Mouse (Mus musculus) stomach, embryonic 14.5 days (tissue): ENCODE results near the gene Rab11fip5. TPM values are rescaled to one million over a fixed set of nuclear protein-coding genes. Genes with fewer than 3 reads are reported as not detected.

Experiments used
- ATAC-seq: fragments of 200-750 bp; cut with Nextera tagmentation; 2 replicates; pipeline ENCODE4 v1.8.0; 2017; ENCODE audit warnings: low read depth, moderate TSS enrichment; ENCODE audit not compliant: insufficient number of reproducible peaks, insufficient read depth, low FRiP score
- H3K27ac ChIP-seq: fragments of 300-500 bp; sonication (generic); 2 replicates; pipeline ENCODE4 v1.5.1; 2014; ENCODE audit warnings: mild to moderate bottlenecking, low read length, moderate library complexity, mixed read lengths
- H3K27me3 ChIP-seq: fragments of 300-500 bp; sonication (generic); 2 replicates; pipeline ENCODE4 v1.6.1; 2014; ENCODE audit warnings: low read length, control low read depth, mixed read lengths; ENCODE audit not compliant: control insufficient read depth, insufficient read depth
- H3K36me3 ChIP-seq: fragments of 300-500 bp; sonication (generic); 2 replicates; pipeline ENCODE4 v1.6.1; 2014; ENCODE audit warnings: mild to moderate bottlenecking, control low read depth, low read length, moderate library complexity, mixed read lengths; ENCODE audit not compliant: control insufficient read depth, insufficient read depth
- H3K4me1 ChIP-seq: fragments of 300-500 bp; sonication (generic); 2 replicates; pipeline ENCODE4 v1.6.1; 2014; ENCODE audit warnings: low read length, control low read depth, mixed read lengths; ENCODE audit not compliant: control insufficient read depth, insufficient read depth
- H3K4me2 ChIP-seq: fragments of 300-500 bp; sonication (generic); replicated peaks from 2 replicates; pipeline ENCODE4 v1.6.1; 2014; ENCODE audit warnings: low read depth, low read length, control low read depth
- H3K4me3 ChIP-seq: fragments of 300-500 bp; sonication (generic); 2 replicates; pipeline ENCODE4 v1.5.1; 2014; ENCODE audit warnings: low read depth, low read length, control low read depth
- H3K9ac ChIP-seq: fragments of 300-500 bp; sonication (generic); replicated peaks from 2 replicates; pipeline ENCODE4 v1.6.1; 2014; ENCODE audit warnings: low read depth, mild to moderate bottlenecking, control low read depth, low read length, moderate library complexity, mixed read lengths
- H3K9me3 ChIP-seq: fragments of 300-500 bp; sonication (generic); 2 replicates; pipeline ENCODE4 v1.6.1; 2016; ENCODE audit warnings: low read depth, low read length, control low read depth; ENCODE audit not compliant: control insufficient read depth
- WGBS: fragments of 180-500 bp; shearing (Covaris S2); extraction: QIAGEN DNeasy Blood & Tissue Kit; methylation state at CpG from one replicate; pipeline ENCODE4 v1.1.7; 2014; 5-methylcytosine and 5-hydroxymethylcytosine counted together
- polyA plus RNA-seq: library from polyadenylated mRNA; unstranded; fragments of >200 nt; fragmentation: Nextera tagmentation; extraction: Ambion mirVana; gene quantifications from 2 replicates; pipeline ENCODE4 v1.2.1, GENCODE M21; 2014

The Rab11fip5 gene
- 8.1 and 8.3 TPM in 2 replicates for polyA plus RNA-seq

DNA sequence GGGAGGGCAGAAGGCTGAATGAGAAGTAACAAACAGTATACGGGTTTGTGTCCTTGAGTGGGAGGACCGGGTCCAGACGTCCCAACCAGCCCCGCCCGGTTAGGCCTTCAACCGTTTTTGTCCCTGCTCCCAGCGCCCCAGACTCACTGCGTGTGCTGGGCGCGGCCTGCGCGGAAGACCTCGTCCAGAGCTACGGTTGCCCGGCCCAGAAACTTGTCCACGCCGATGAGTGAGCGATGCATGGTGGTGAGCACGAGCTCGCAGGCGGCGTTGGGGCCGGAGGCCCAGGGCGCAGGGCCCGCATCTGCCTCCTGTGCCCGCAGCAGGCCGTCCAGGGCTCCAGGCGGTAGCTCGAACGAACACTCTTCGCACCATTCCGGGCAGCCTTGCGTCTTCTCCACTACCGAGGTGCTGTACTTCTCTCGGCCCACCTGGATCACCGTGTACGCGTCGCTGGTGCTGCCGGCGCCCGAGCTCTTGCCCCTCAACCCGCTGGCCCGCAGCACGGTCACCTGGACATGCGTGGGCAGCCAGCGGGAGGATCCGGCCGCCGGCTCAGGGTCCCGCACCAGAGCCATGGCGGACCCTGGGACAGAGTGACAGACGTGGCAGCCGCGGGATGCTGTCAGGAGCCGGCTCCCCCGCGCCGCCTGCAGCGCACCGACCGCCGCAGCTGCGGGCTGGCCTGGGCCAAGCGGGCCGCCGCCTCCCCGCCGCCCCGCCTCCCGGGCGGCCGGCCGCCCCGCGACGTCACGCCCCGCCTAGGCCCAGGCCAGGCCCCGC is at the start of gene Rab11fip5:
Gene Rab11fip5, minus strand, starts transcription at position 684 of the 783 bp plus-strand sequence.
- peaks cover 14% of the 10 kb centered on the region; the same call in 1 of the 2 replicates for H3K4me1 ChIP-seq

DNA sequence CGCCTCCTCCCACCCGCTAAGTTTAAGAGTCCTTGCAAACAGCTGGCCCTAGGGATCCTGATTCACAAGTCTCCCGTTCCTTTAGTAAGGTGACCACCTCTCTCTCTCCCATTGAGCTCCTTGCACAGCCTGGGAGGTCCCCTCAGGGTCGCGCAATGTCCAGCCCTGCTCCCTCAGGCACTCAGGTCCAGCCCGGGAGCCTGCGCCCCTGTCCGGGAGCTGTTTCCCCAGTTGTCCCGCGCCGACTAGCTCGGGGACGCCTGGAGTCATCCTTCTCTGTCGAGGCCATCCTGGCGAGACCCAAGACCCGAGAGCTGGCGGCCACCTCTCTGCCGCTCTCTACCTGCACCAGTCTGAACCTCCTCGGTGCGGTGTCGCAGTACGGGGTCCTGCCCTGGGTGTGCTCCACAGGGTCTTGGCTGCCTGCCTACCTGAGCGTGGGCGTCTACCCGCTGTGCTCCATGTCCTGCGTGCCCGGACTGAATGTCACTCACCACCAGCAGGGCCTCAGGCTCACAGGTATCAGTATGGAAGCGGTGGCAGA is 49.5 kb upstream of the Rab11fip5 start, which contains the start of gene Noto:
Gene Noto, plus strand, starts transcription at position 51 of the 544 bp plus-strand sequence.
- H3K9me3 ChIP-seq, result no peaks in the 10 kb centered on the region
- no peak within 1 kb of the TSS for H3K9ac ChIP-seq
- H3K36me3 ChIP-seq, result no peaks in the 10 kb centered on the region
- H3K4me2 ChIP-seq, result no peak within 1 kb of the TSS
- no peak for ATAC-seq
- H3K27ac ChIP-seq, result no peak within 1 kb of the TSS
- no peaks in the 10 kb centered on the region for H3K4me1 ChIP-seq
- no peak within 1 kb of the TSS for H3K4me3 ChIP-seq
- WGBS, result 7% methylated on average over 28 of the region's 28 CpGs
- H3K27me3 ChIP-seq, result no peaks in the 10 kb centered on the region

More for the DNA sequence above, at the start of gene Rab11fip5:
- Histone ChIP-seq H3K27me3 (no peaks in the 10 kb centered on the region), H3K4me2 (peak within 1 kb of the TSS; percentile 88), H3K9me3 (no peaks in the 10 kb centered on the region), H3K36me3 (no peaks in the 10 kb centered on the region), H3K27ac (0 out of 2 replicates have a peak within 1 kb of the TSS, but pooled peaks have one; percentile 7), H3K9ac (peak within 1 kb of the TSS; percentile 72), H3K4me3 (peak within 1 kb of the TSS; percentile 79)
- WGBS, result 3% methylated on average over 63 of the region's 80 CpGs
- ATAC-seq, result peak; percentile 0; the same call in 1 of the 2 replicates

DNA sequence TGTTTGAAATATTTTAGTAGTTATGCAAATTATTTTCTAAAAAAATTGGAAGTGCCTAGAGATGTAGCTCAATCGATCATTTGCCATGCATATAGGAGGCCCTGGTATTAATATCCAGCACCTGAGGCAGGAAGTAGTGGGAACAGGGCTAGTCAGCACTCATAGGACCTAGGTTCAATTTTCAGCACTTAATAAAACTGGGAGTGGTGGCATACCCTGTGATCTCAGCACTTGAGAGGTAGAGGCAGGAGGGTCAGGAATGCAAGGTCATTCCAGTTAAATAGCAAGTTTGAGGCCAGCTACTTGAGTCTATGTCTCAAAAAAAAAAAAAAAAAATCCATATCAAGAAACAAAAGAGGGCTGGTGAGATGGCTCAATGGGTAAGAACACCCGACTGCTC is 44.7 kb upstream of the Rab11fip5 start:
- no peak overlapping the region for H3K4me2 ChIP-seq
- no peak overlapping the region for H3K9ac ChIP-seq
- 79% methylated on average over 2 of the region's 2 CpGs for WGBS
- H3K4me3 ChIP-seq, result no peak overlapping the region
- no peak for ATAC-seq
- H3K27me3 ChIP-seq, result no peaks in the 10 kb centered on the region
- H3K27ac ChIP-seq, result no peak overlapping the region
- H3K36me3 ChIP-seq, result no peaks in the 10 kb centered on the region
- no peaks in the 10 kb centered on the region for H3K9me3 ChIP-seq
- H3K4me1 ChIP-seq, result no peaks in the 10 kb centered on the region

DNA sequence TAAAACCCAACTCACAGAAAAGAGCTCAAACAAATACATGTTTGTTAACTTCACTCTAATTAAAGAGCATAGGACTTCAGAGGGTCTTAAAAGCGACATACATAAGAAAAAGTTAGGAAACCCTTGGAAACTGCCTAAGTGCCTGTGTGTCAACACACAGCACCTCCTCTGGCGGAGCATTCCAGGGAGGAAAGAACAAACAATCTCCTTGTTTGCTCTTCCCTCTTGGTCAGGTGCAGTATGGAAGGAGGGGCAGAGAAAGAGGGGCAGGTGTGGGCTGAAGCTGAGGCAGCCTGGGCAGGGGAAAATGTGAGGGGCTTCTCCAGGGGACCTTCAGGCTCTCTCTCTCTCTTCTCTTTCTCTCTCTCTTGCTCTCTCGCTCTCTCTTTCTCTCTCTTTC is 41.4 kb upstream of the Rab11fip5 start:
- 39% methylated on average over 3 of the region's 3 CpGs for WGBS
- H3K4me3 ChIP-seq, result no peak overlapping the region
- no peaks in the 10 kb centered on the region for H3K4me1 ChIP-seq
- no peak for ATAC-seq
- no peaks in the 10 kb centered on the region for H3K36me3 ChIP-seq
- H3K27ac ChIP-seq, result no peak overlapping the region
- no peak overlapping the region for H3K4me2 ChIP-seq
- H3K9me3 ChIP-seq, result no peaks in the 10 kb centered on the region
- H3K9ac ChIP-seq, result no peak overlapping the region
- H3K27me3 ChIP-seq, result no peaks in the 10 kb centered on the region

DNA sequence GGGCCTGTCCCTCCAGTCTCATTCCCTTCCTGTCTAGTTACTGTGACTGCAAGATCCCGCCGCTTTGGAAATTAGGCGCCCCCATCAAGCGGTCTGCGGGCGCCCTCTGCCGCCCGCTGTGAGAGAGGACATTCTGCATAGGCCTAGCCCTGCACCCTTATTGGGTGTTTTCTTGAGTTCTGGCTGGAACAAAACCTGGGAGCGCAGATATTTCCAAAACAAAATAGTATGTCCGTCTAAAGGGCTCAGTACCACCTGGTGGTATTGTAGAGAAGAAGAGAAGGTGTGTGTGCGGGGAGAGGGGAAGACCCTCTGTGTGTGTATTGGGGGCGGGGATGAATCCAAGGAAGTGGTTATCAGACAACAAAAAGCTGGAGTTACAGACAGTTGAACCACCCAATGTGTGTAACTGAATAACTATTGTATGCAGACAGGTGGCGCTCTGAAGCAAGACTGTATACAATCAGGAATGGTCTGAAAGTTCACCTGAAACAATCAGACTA is 36.4 kb upstream of the Rab11fip5 start:
- no peaks in the 10 kb centered on the region for H3K9me3 ChIP-seq
- peaks cover 29% of the 10 kb centered on the region for H3K27me3 ChIP-seq
- H3K4me3 ChIP-seq, result no peak overlapping the region
- peak; percentile 81 for ATAC-seq
- H3K4me1 ChIP-seq, result no peaks in the 10 kb centered on the region
- H3K9ac ChIP-seq, result no peak overlapping the region
- no peaks in the 10 kb centered on the region for H3K36me3 ChIP-seq
- H3K27ac ChIP-seq, result no peak overlapping the region
- H3K4me2 ChIP-seq, result no peak overlapping the region
- WGBS, result 11% methylated on average over 13 of the region's 13 CpGs

DNA sequence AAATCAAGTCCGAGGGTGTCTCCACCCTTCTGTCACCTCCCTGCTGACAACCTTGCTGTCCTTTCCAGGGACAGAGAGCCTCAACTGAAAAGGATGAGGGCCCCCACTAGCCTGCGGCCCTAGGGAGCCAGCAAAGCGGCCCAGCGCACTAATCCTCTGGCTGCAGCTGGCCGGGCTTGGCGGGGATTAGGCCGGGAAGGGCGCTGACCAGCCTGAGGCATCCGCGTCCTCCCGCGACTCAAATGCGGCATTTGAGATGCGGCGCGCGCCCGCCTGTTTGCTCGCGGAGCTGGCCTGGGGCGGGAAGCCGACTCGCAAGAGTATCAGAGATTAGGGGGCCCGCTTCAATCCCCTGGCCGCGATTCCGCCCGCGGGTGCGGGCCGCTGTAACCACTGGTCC is 34.6 kb upstream of the Rab11fip5 start:
- H3K36me3 ChIP-seq, result no peaks in the 10 kb centered on the region
- H3K27me3 ChIP-seq, result peaks cover 29% of the 10 kb centered on the region
- WGBS, result 2% methylated on average over 31 of the region's 31 CpGs
- no peak overlapping the region for H3K27ac ChIP-seq
- no peak overlapping the region; the same call in 1 of the 2 replicates for H3K9ac ChIP-seq
- H3K4me3 ChIP-seq, result peak overlapping the region; percentile 13
- no peaks in the 10 kb centered on the region for H3K9me3 ChIP-seq
- no peak for ATAC-seq
- H3K4me2 ChIP-seq, result peak overlapping the region; percentile 32
- no peaks in the 10 kb centered on the region for H3K4me1 ChIP-seq

DNA sequence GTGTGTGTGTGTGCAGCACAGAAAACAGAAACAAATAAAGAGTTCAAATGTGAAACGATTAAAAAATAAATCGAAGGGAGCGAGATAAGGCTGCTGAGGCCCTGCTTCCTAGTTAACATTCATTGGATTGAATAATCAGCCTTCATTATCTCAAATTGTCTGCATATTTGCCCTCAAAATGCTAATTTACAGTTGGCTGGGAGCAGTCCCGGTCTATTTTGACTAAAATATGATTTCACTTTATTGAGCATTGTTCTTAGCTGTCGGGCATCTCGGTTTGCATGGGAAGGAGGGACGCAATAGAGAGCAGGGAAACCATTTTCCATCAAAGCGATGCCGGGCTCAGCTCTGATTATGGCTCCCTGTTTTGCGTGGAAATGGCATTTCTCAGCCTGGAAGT is 28.6 kb upstream of the Rab11fip5 start:
- no peak overlapping the region for H3K4me3 ChIP-seq
- 81% methylated on average over 10 of the region's 10 CpGs for WGBS
- no peak for ATAC-seq
- no peak overlapping the region for H3K4me2 ChIP-seq
- no peaks in the 10 kb centered on the region for H3K36me3 ChIP-seq
- H3K27me3 ChIP-seq, result peaks cover 6% of the 10 kb centered on the region
- H3K4me1 ChIP-seq, result no peaks in the 10 kb centered on the region
- no peak overlapping the region for H3K9ac ChIP-seq
- H3K9me3 ChIP-seq, result no peaks in the 10 kb centered on the region
- H3K27ac ChIP-seq, result no peak overlapping the region

DNA sequence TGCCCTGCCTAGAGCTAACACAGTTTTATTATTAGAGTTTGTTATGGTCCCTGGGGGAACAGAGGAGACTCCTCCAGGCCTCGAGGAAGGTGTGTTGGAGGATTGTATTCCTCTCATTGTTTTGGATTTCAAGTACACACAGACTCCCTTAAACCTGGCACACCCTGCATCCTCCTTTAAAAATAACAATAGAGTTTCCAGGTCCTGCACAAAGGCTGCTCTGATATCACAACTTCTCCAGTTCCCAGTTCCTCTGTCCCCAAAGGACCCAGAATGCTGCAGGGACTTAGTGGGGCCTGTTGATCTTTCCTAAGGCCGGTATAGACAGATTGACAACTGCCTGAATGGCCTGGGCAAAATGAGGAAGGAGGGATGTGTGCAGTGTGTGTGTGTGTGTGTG is 28.2 kb upstream of the Rab11fip5 start:
- Histone ChIP-seq H3K27ac (no peak overlapping the region), H3K27me3 (peaks cover 2% of the 10 kb centered on the region; the same call in 1 of the 2 replicates), H3K9me3 (no peaks in the 10 kb centered on the region), H3K36me3 (no peaks in the 10 kb centered on the region), H3K4me1 (no peaks in the 10 kb centered on the region), H3K4me3 (no peak overlapping the region), H3K4me2 (no peak overlapping the region), H3K9ac (no peak overlapping the region)
- no peak for ATAC-seq
- WGBS, result 51% methylated on average over 2 of the region's 2 CpGs
